Mouse (Mus musculus) regulatory T cell (primary cell): ENCODE measurements around the gene Plekhm1.
"Not testable (repeated sequence)": the region's sequence is repeated elsewhere in the genome, so short reads cannot be mapped to it uniquely, and the experiment has no call there.

Source experiments
- in situ Hi-C: fragments of 300-600 bp; cut with MboI, MseI; formaldehyde crosslinking; loops from one replicate; pipeline ENCODE4 v1.15.1; 2025; ENCODE audit warnings: high pct_unique_total_duplicates

Gene Plekhm1

GRCm38 (mm10) chr11:103411981-103412949 lies at the start of gene Plekhm1:
Gene Plekhm1 (minus strand): TSS chr11:103412687.
- in situ Hi-C loops = no loop called here

- in situ Hi-C loops = loop anchor here (10.0 kb wide), 1 partner anchor 496 kb away; no protein-coding TSS in a partner anchor
Measured at GRCm38 (mm10) chr11:103451105-103451504, 38.6 kb upstream of the Plekhm1 start.

GRCm38 (mm10) chr11:103449721-103450120 lies 37.2 kb upstream of the Plekhm1 start:
- in situ Hi-C loops = loop anchor here (10.0 kb wide), 1 partner anchor 495 kb away; no protein-coding TSS in a partner anchor

GRCm38 (mm10) chr11:103443678-103444077 lies 31.2 kb upstream of the Plekhm1 start:
- in situ Hi-C loops = no loop called here

GRCm38 (mm10) chr11:103436282-103436681 lies 23.8 kb upstream of the Plekhm1 start:
- in situ Hi-C loops = loop anchor here (5.0 kb wide), 1 partner anchor 44 kb away; no protein-coding TSS in a partner anchor

GRCm38 (mm10) chr11:103425031-103425430 lies 12.5 kb upstream of the Plekhm1 start:
- in situ Hi-C loops = no loop called here

GRCm38 (mm10) chr11:103419667-103420066 lies 7.2 kb upstream of the Plekhm1 start:
- in situ Hi-C loops = no loop called here

GRCm38 (mm10) chr11:103419226-103419625 lies 6.7 kb upstream of the Plekhm1 start:
- in situ Hi-C loops = no loop called here

- in situ Hi-C loops = no loop called here
Measured at GRCm38 (mm10) chr11:103413516-103413915, 1.0 kb upstream of the Plekhm1 start.

- in situ Hi-C loops = no loop called here
Measured at GRCm38 (mm10) chr11:103412950-103413423, 500 bp upstream of the Plekhm1 start.

GRCm38 (mm10) chr11:103411301-103411700 lies 1.2 kb downstream of the Plekhm1 start:
- in situ Hi-C loops = no loop called here

- in situ Hi-C loops = no loop called here
Measured at GRCm38 (mm10) chr11:103408880-103409279, 3.6 kb downstream of the Plekhm1 start.

- in situ Hi-C loops = not testable (repeated sequence)
Measured at GRCm38 (mm10) chr11:103407136-103407535, 5.4 kb downstream of the Plekhm1 start.

GRCm38 (mm10) chr11:103406551-103406950 lies 5.9 kb downstream of the Plekhm1 start:
- in situ Hi-C loops = no loop called here

- in situ Hi-C loops = no loop called here
Measured at GRCm38 (mm10) chr11:103405814-103406213, 6.7 kb downstream of the Plekhm1 start.

- in situ Hi-C loops = loop anchor here (5.0 kb wide), 1 partner anchor 47 kb away; no protein-coding TSS in a partner anchor
Measured at GRCm38 (mm10) chr11:103404618-103405017, 7.9 kb downstream of the Plekhm1 start.

- in situ Hi-C loops = loop anchor here (5.0 kb wide), 1 partner anchor 46 kb away; no protein-coding TSS in a partner anchor
Measured at GRCm38 (mm10) chr11:103403776-103404175, 8.7 kb downstream of the Plekhm1 start.

- in situ Hi-C loops = loop anchor here (5.0 kb wide), 1 partner anchor 45 kb away; no protein-coding TSS in a partner anchor
Measured at GRCm38 (mm10) chr11:103402738-103403137, 9.7 kb downstream of the Plekhm1 start.

GRCm38 (mm10) chr11:103402198-103402597 lies 10.3 kb downstream of the Plekhm1 start:
- in situ Hi-C loops = loop anchor here (5.0 kb wide), 1 partner anchor 45 kb away; no protein-coding TSS in a partner anchor

GRCm38 (mm10) chr11:103399986-103400385 lies 12.5 kb downstream of the Plekhm1 start:
- in situ Hi-C loops = loop anchor here (5.0 kb wide), 1 partner anchor 43 kb away; no protein-coding TSS in a partner anchor

- in situ Hi-C loops = no loop called here
Measured at GRCm38 (mm10) chr11:103399050-103399449, 13.4 kb downstream of the Plekhm1 start.

- in situ Hi-C loops = no loop called here
Measured at GRCm38 (mm10) chr11:103396682-103397081, 15.8 kb downstream of the Plekhm1 start.
